18 mouse cellular contexts compared by ENCODE assay signal in the genomic region with DNA sequence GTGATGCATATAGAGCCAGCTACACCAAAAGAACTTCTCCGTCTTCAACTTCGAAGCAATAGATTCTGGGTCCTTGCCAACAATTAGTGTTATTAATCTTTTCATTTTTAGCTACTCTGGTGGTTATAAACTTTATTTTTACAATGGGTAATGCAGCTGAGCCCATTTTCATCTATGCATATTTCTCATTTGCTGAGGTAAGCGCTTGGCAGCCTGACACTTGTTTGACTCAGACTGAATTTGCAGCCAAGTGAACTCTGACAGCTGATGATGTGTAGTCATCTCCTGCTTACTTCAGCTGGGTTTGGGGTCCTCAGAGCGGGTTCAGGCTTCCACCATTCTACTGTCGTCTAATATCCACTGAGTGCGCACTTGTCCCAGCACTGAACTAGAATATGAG.
A peak's percentile ranks its signal among the peaks of the same experiment; 100 is the strongest.
DNase-seq lines count a peak whose midpoint lies in the region; ATAC-seq lines count a peak whose summit lies in the region.
"Had no signal": no experiment of that assay in that cellular context is flagged by ENCODE, and none has a peak within 500 bp of the region (broad histone marks: within the 10 kb centered on the region; RNA-seq: fewer than 3 reads in every experiment).

No protein-coding gene starts in this region.

- intact Hi-C loops in heart, postnatal 36 days (cut with DNase I) = no loop called here

- no peak overlapping the region for H3K27ac ChIP-seq in midbrain, embryonic 11.5 days (ENCODE audit: low read depth, low read length)
- H3K27ac ChIP-seq in midbrain, embryonic 16.5 days (ENCODE audit: low read length) = no peak overlapping the region
- H3K27ac ChIP-seq: embryonic facial prominence, embryonic 10.5 days; forebrain, embryonic 13.5 days; heart, embryonic 10.5 days; hindbrain, embryonic 13.5 days had no signal

- no peak overlapping the region for H3K4me3 ChIP-seq in midbrain, embryonic 11.5 days (ENCODE audit: low read depth, low read length)
- no peak overlapping the region for H3K4me3 ChIP-seq in midbrain, embryonic 16.5 days (ENCODE audit: low read depth, low read length)
- H3K4me3 ChIP-seq: embryonic facial prominence, embryonic 10.5 days; forebrain, embryonic 13.5 days; heart, embryonic 10.5 days; hindbrain, embryonic 13.5 days had no signal

- ATAC-seq in midbrain, embryonic 11.5 days (ENCODE audit: low FRiP score) = no peak
- ATAC-seq in midbrain, embryonic 16.5 days = no peak
- ATAC-seq: forebrain, embryonic 13.5 days; forebrain, postnatal 0 days had no signal

- H3K27me3 ChIP-seq in midbrain, embryonic 11.5 days (ENCODE audit: control insufficient read depth, insufficient read depth, low read length) = no peaks in the 10 kb centered on the region
- H3K27me3 ChIP-seq in midbrain, embryonic 16.5 days (ENCODE audit: control insufficient read depth, insufficient read depth, low read depth, low read length) = no peaks in the 10 kb centered on the region
- H3K27me3 ChIP-seq: forebrain, embryonic 13.5 days; hindbrain, embryonic 13.5 days had no signal

- H3K4me1 ChIP-seq in midbrain, embryonic 11.5 days (ENCODE audit: control insufficient read depth, insufficient read depth, low read length) = no peaks in the 10 kb centered on the region
- no peaks in the 10 kb centered on the region for H3K4me1 ChIP-seq in midbrain, embryonic 16.5 days (ENCODE audit: control insufficient read depth, insufficient read depth, low read length)
- H3K4me1 ChIP-seq: embryonic facial prominence, embryonic 10.5 days; forebrain, embryonic 13.5 days; hindbrain, embryonic 13.5 days had no signal

- peak; percentile 78 for DNase-seq in heart, adult 11 months
- no peak for DNase-seq in heart, postnatal 36 days
- DNase-seq in kidney, adult 9 months = peak; percentile 76
- DNase-seq in kidney, postnatal 14 days = no peak
- peak; percentile 69 for DNase-seq in midbrain, embryonic 11.5 days (ENCODE audit: low spot score, missing footprints)
- DNase-seq in ovary, postnatal 10 days (ENCODE audit: low spot score) = no peak
- DNase-seq: adrenal gland, adult 8-10 months; adrenal gland, postnatal 36 days; cerebellum, adult 2 months; cerebellum, postnatal 10 days; forebrain, postnatal 0 days; gastrocnemius, postnatal 14 days; heart, postnatal 10 days had no signal

- no peaks in the 10 kb centered on the region for H3K36me3 ChIP-seq in midbrain, embryonic 11.5 days (ENCODE audit: control insufficient read depth, insufficient read depth, low read length)
- H3K36me3 ChIP-seq in midbrain, embryonic 16.5 days (ENCODE audit: control insufficient read depth, insufficient read depth, low read length) = 0 out of 2 replicates have a peak, but pooled peaks cover 4% of the 10 kb centered on the region
- H3K36me3 ChIP-seq: embryonic facial prominence, embryonic 10.5 days; heart, embryonic 10.5 days; hindbrain, embryonic 13.5 days had no signal

- 95% methylated on average over 6 of the region's 6 CpGs for WGBS in midbrain, embryonic 11.5 days
- WGBS in midbrain, embryonic 16.5 days = 93% methylated on average over 6 of the region's 6 CpGs

- H3K4me2 ChIP-seq in midbrain, embryonic 11.5 days = no peak overlapping the region
- no peak overlapping the region for H3K4me2 ChIP-seq in midbrain, embryonic 16.5 days (ENCODE audit: low read length)
- H3K4me2 ChIP-seq: forebrain, embryonic 13.5 days; hindbrain, embryonic 13.5 days had no signal

- H3K9ac ChIP-seq in midbrain, embryonic 11.5 days (ENCODE audit: low read length) = no peak overlapping the region
- no peak overlapping the region for H3K9ac ChIP-seq in midbrain, embryonic 16.5 days (ENCODE audit: low read depth, low read length)
- H3K9ac ChIP-seq: forebrain, embryonic 13.5 days; forebrain, postnatal 0 days; hindbrain, embryonic 13.5 days had no signal

- no peaks in the 10 kb centered on the region for H3K9me3 ChIP-seq in midbrain, embryonic 11.5 days (ENCODE audit: control insufficient read depth, low read length)
- H3K9me3 ChIP-seq in midbrain, embryonic 16.5 days (replicated peaks; ENCODE audit: control insufficient read depth, low read length, poor library complexity, severe bottlenecking) = no peaks in the 10 kb centered on the region
- H3K9me3 ChIP-seq: embryonic facial prominence, embryonic 10.5 days; forebrain, embryonic 13.5 days; heart, embryonic 10.5 days; hindbrain, embryonic 13.5 days had no signal

Comparison
In these comparisons a context has a peak if more than half of its experiments do, and no peak if none do; other contexts are left out.
1. DNase-seq: peak in heart, adult 11 months (single experiment), kidney, adult 9 months (single experiment) and midbrain, embryonic 11.5 days (single experiment); none in heart, postnatal 36 days (0 of 2), kidney, postnatal 14 days (single experiment) and ovary, postnatal 10 days (single experiment).